ENCODE assay signal across 16 mouse cellular contexts in genomic region chr8:120685591-120685990, GRCm38 (mm10). TPM values are rescaled to one million over a fixed set of nuclear protein-coding genes. Genes with fewer than 3 reads are reported as not detected.
DNase-seq lines count a peak whose midpoint lies in the region; ATAC-seq and TF ChIP-seq lines count a peak whose summit lies in the region.
"Had no signal": no experiment of that assay in that cellular context is flagged by ENCODE, and none has a peak within 500 bp of the region (broad histone marks: within the 10 kb centered on the region; RNA-seq: fewer than 3 reads in every experiment).

No protein-coding gene starts in this region.

- ATAC-seq in heart, embryonic 13.5 days (ENCODE audit: extremely low read depth, insufficient number of reproducible peaks, low FRiP score, low TSS enrichment) = no peak
- ATAC-seq in liver, postnatal 0 days = 0 out of 2 replicates have a peak, but pooled peaks have one; percentile 20
- ATAC-seq in midbrain, embryonic 14.5 days (ENCODE audit: low FRiP score, low TSS enrichment) = no peak

- peak overlapping the region; percentile 6; the same call in 1 of the 2 replicates for H3K9ac ChIP-seq in heart, embryonic 13.5 days
- no peak overlapping the region for H3K9ac ChIP-seq in liver, postnatal 0 days (replicated peaks)
- H3K9ac ChIP-seq in midbrain, embryonic 14.5 days (replicated peaks; ENCODE audit: low read length) = no peak overlapping the region
- H3K9ac ChIP-seq: hindbrain, embryonic 14.5 days; neural tube, embryonic 15.5 days had no signal

- H3K4me3 ChIP-seq in heart, embryonic 13.5 days = no peak overlapping the region
- no peak overlapping the region for H3K4me3 ChIP-seq in thymus, adult 2 months (ENCODE audit: control insufficient read depth, insufficient read depth, low read length)
- no peak overlapping the region for H3K4me3 ChIP-seq in liver, postnatal 0 days (ENCODE audit: low read depth, low read length)
- no peak overlapping the region for H3K4me3 ChIP-seq in midbrain, embryonic 14.5 days (replicated peaks; ENCODE audit: low read depth, low read length)
- H3K4me3 ChIP-seq: neural tube, embryonic 15.5 days had no signal

- no peaks in the 10 kb centered on the region for H3K9me3 ChIP-seq in heart, embryonic 13.5 days
- no peaks in the 10 kb centered on the region for H3K9me3 ChIP-seq in liver, postnatal 0 days (ENCODE audit: low read length)
- H3K9me3 ChIP-seq in midbrain, embryonic 14.5 days (ENCODE audit: control insufficient read depth, low read length) = no peaks in the 10 kb centered on the region
- H3K9me3 ChIP-seq: neural tube, embryonic 15.5 days had no signal

- H3K4me2 ChIP-seq in heart, embryonic 13.5 days = no peak overlapping the region
- no peak overlapping the region for H3K4me2 ChIP-seq in liver, postnatal 0 days (ENCODE audit: low read depth, low read length)
- H3K4me2 ChIP-seq in midbrain, embryonic 14.5 days (ENCODE audit: low read length) = no peak overlapping the region
- H3K4me2 ChIP-seq: hindbrain, embryonic 14.5 days; neural tube, embryonic 15.5 days had no signal

- no peak for TF ChIP-seq CTCF in thymus, adult 2 months (IDR thresholded peaks at IDR 0.05; ENCODE audit: borderline replicate concordance, control insufficient read depth, extremely low read depth, insufficient read depth, low read length, poor library complexity)
- no peak for TF ChIP-seq CTCF in liver, postnatal 0 days (IDR thresholded peaks at IDR 0.05; ENCODE audit: low read depth)

- no peaks in the 10 kb centered on the region for H3K36me3 ChIP-seq in heart, embryonic 13.5 days
- H3K36me3 ChIP-seq in thymus, adult 2 months (ENCODE audit: control insufficient read depth, insufficient read depth, low read length) = no peaks in the 10 kb centered on the region
- no peaks in the 10 kb centered on the region for H3K36me3 ChIP-seq in liver, postnatal 0 days (replicated peaks; ENCODE audit: insufficient read depth, low read length)
- H3K36me3 ChIP-seq in midbrain, embryonic 14.5 days (ENCODE audit: control insufficient read depth, insufficient read depth, low read length) = no peaks in the 10 kb centered on the region
- H3K36me3 ChIP-seq: neural tube, embryonic 15.5 days had no signal

- no peaks in the 10 kb centered on the region for H3K4me1 ChIP-seq in heart, embryonic 13.5 days
- H3K4me1 ChIP-seq in thymus, adult 2 months (replicated peaks; ENCODE audit: control insufficient read depth, insufficient read depth, low read length) = peaks cover 7% of the 10 kb centered on the region; the same call in 1 of the 2 replicates
- 0 out of 2 replicates have a peak, but pooled peaks cover 2% of the 10 kb centered on the region for H3K4me1 ChIP-seq in liver, postnatal 0 days (ENCODE audit: insufficient read depth)
- no peaks in the 10 kb centered on the region for H3K4me1 ChIP-seq in midbrain, embryonic 14.5 days (ENCODE audit: control insufficient read depth, insufficient read depth, low read length)
- H3K4me1 ChIP-seq: neural tube, embryonic 15.5 days had no signal

- peaks cover 57% of the 10 kb centered on the region for H3K27me3 ChIP-seq in heart, embryonic 13.5 days (replicated peaks)
- no peaks in the 10 kb centered on the region for H3K27me3 ChIP-seq in thymus, adult 2 months (ENCODE audit: control insufficient read depth, insufficient read depth, low read length)
- H3K27me3 ChIP-seq in liver, postnatal 0 days (ENCODE audit: insufficient read depth, low read length) = no peaks in the 10 kb centered on the region
- H3K27me3 ChIP-seq in midbrain, embryonic 14.5 days (ENCODE audit: control insufficient read depth, insufficient read depth, low read length) = no peaks in the 10 kb centered on the region
- H3K27me3 ChIP-seq: neural tube, embryonic 15.5 days had no signal

- no peak for TF ChIP-seq EP300 in liver, postnatal 0 days (IDR thresholded peaks at IDR 0.05; ENCODE audit: low read depth)

- no peak overlapping the region for H3K27ac ChIP-seq in heart, embryonic 13.5 days (replicated peaks)
- peak overlapping the region; percentile 30; the same call in 1 of the 2 replicates for H3K27ac ChIP-seq in thymus, adult 2 months (ENCODE audit: control insufficient read depth, insufficient read depth, low read length)
- peak overlapping the region; percentile 30; the same call in 1 of the 2 replicates for H3K27ac ChIP-seq in liver, postnatal 0 days (ENCODE audit: low read depth)
- no peak overlapping the region for H3K27ac ChIP-seq in midbrain, embryonic 14.5 days (replicated peaks; ENCODE audit: low read depth, low read length)
- H3K27ac ChIP-seq: hindbrain, embryonic 14.5 days; neural tube, embryonic 15.5 days had no signal

- DNase-seq in heart, postnatal 4 days = no peak
- DNase-seq in thymus, adult 2 months = no peak
- DNase-seq in thymus, adult 18-20 months = no peak
- DNase-seq in liver, postnatal 0 days = no peak
- no peak for DNase-seq in urinary bladder, postnatal 36 days (ENCODE audit: low spot score in 2 of 2)
- no peak for DNase-seq in adrenal gland, postnatal 10 days
- no peak for DNase-seq in midbrain, embryonic 14.5 days
- DNase-seq: cerebellum, adult 11-12 months; kidney, adult 9 months; right cerebral cortex, adult 18-20 months had no signal

- WGBS in heart, embryonic 13.5 days = 79% methylated on average over 8 of the region's 8 CpGs
- 84% methylated on average over 8 of the region's 8 CpGs for WGBS in thymus, adult 2 months
- WGBS in liver, postnatal 0 days (ENCODE audit: insufficient replicate concordance) = 59% methylated on average over 8 of the region's 8 CpGs
- WGBS in midbrain, embryonic 14.5 days = 80% methylated on average over 8 of the region's 8 CpGs

- TF ChIP-seq POLR2A in thymus, adult 2 months (IDR thresholded peaks at IDR 0.05; ENCODE audit: control insufficient read depth, extremely low read depth, insufficient read depth, low read length, poor library complexity) = no peak

RNA-seq across cellular contexts. Expression of gene Emc8, which starts 17.2 kb away (rescaled TPM):
- polyA plus RNA-seq in heart, embryonic 13.5 days (2015; fragmentation: Nextera tagmentation; extraction: Ambion mirVana) = 164 and 174 TPM in 2 replicates
- 10 to 100 TPM; 78.7 to 82.4 TPM for total RNA-seq in heart, postnatal 4 days (2021)
- 174 and 175 TPM in 2 replicates for polyA plus RNA-seq in thymus, adult 2 months (2012; rRNA removed)
- 81.1 and 83.9 TPM in 2 replicates for polyA plus RNA-seq in liver, postnatal 0 days (2015; fragmentation: Nextera tagmentation; extraction: Ambion mirVana)
- 100 to 1,000 TPM; 113 to 117 TPM for total RNA-seq in adrenal gland, postnatal 10 days (2021)
- polyA plus RNA-seq in midbrain, embryonic 14.5 days (2014; fragmentation: Nextera tagmentation; extraction: Ambion mirVana) = 108 and 142 TPM in 2 replicates

RNA-seq across cellular contexts. Expression of gene Cox4i1, which starts 17.6 kb away (rescaled TPM):
- polyA plus RNA-seq in heart, embryonic 13.5 days (2015; fragmentation: Nextera tagmentation; extraction: Ambion mirVana) = 1,738 and 2,034 TPM in 2 replicates
- total RNA-seq in heart, postnatal 4 days (2021) = 1,000 to 10,000 TPM; 2,981 to 3,274 TPM
- polyA plus RNA-seq in thymus, adult 2 months (2012; rRNA removed) = 842 and 1,074 TPM in 2 replicates
- 1,191 and 1,240 TPM in 2 replicates for polyA plus RNA-seq in liver, postnatal 0 days (2015; fragmentation: Nextera tagmentation; extraction: Ambion mirVana)
- 1,000 to 10,000 TPM; 2,747 to 2,903 TPM for total RNA-seq in adrenal gland, postnatal 10 days (2021)
- polyA plus RNA-seq in midbrain, embryonic 14.5 days (2014; fragmentation: Nextera tagmentation; extraction: Ambion mirVana) = 1,016 and 1,147 TPM in 2 replicates

RNA-seq across cellular contexts. Expression of gene Gm27021, which starts 17.7 kb away (rescaled TPM):
- polyA plus RNA-seq in heart, embryonic 13.5 days (2015; fragmentation: Nextera tagmentation; extraction: Ambion mirVana) = 2.0 and 2.3 TPM in 2 replicates
- not detected for total RNA-seq in heart, postnatal 4 days (2021)
- 1.6 and 4.0 TPM in 2 replicates for polyA plus RNA-seq in thymus, adult 2 months (2012; rRNA removed)
- polyA plus RNA-seq in liver, postnatal 0 days (2015; fragmentation: Nextera tagmentation; extraction: Ambion mirVana) = 0.58 and 1.4 TPM in 2 replicates
- not detected for total RNA-seq in adrenal gland, postnatal 10 days (2021)
- 4.9 and 5.1 TPM in 2 replicates for polyA plus RNA-seq in midbrain, embryonic 14.5 days (2014; fragmentation: Nextera tagmentation; extraction: Ambion mirVana)
- total RNA-seq: adrenal gland, postnatal 25 days; heart, adult 18-20 months; left cerebral cortex, postnatal 14 days had no signal

RNA-seq across cellular contexts. Expression of gene 1190005I06Rik, which starts 38.2 kb away (rescaled TPM):
- 3.3 and 3.6 TPM in 2 replicates for polyA plus RNA-seq in heart, embryonic 13.5 days (2015; fragmentation: Nextera tagmentation; extraction: Ambion mirVana)
- 1 to 10 TPM; 7.5 to 9.3 TPM for total RNA-seq in heart, postnatal 4 days (2021)
- polyA plus RNA-seq in thymus, adult 2 months (2012; rRNA removed) = 5.6 and 6.1 TPM in 2 replicates
- 4.8 and 5.0 TPM in 2 replicates for polyA plus RNA-seq in liver, postnatal 0 days (2015; fragmentation: Nextera tagmentation; extraction: Ambion mirVana)
- 10 to 100 TPM; 28.3 to 32.8 TPM for total RNA-seq in adrenal gland, postnatal 10 days (2021)
- polyA plus RNA-seq in midbrain, embryonic 14.5 days (2014; fragmentation: Nextera tagmentation; extraction: Ambion mirVana) = 11.8 and 12.8 TPM in 2 replicates

RNA-seq across cellular contexts. Expression of gene Irf8, which starts 50.6 kb away (rescaled TPM):
- polyA plus RNA-seq in heart, embryonic 13.5 days (2015; fragmentation: Nextera tagmentation; extraction: Ambion mirVana) = 7.1 and 7.9 TPM in 2 replicates
- total RNA-seq in heart, postnatal 4 days (2021) = 1 to 10 TPM; 8.4 to 9.7 TPM
- polyA plus RNA-seq in thymus, adult 2 months (2012; rRNA removed) = 105 and 109 TPM in 2 replicates
- 28.3 and 31.8 TPM in 2 replicates for polyA plus RNA-seq in liver, postnatal 0 days (2015; fragmentation: Nextera tagmentation; extraction: Ambion mirVana)
- total RNA-seq in adrenal gland, postnatal 10 days (2021) = 10 to 100 TPM; 18.9 to 21.8 TPM
- 2.0 and 4.0 TPM in 2 replicates for polyA plus RNA-seq in midbrain, embryonic 14.5 days (2014; fragmentation: Nextera tagmentation; extraction: Ambion mirVana)

Comparison
In these comparisons a context has a peak if more than half of its experiments do, and no peak if none do; other contexts are left out.
1. H3K27ac ChIP-seq: peak in thymus, adult 2 months (single experiment) and liver, postnatal 0 days (single experiment); none in heart, embryonic 13.5 days (single experiment) and midbrain, embryonic 14.5 days (single experiment).